Comparison of ENCODE assay signal across 20 mouse cellular contexts in genomic region chr3:59191674-59192073, GRCm38 (mm10). TPM values are rescaled to one million over a fixed set of nuclear protein-coding genes. Genes with fewer than 3 reads are reported as not detected.
DNase-seq lines count a peak whose midpoint lies in the region; ATAC-seq and TF ChIP-seq lines count a peak whose summit lies in the region.
"Had no signal": no experiment of that assay in that cellular context is flagged by ENCODE, and none has a peak within 500 bp of the region (broad histone marks: within the 10 kb centered on the region; RNA-seq: fewer than 3 reads in every experiment).

No protein-coding gene starts in this region.

- no peaks in the 10 kb centered on the region for H3K4me1 ChIP-seq in heart, embryonic 11.5 days (ENCODE audit: control insufficient read depth, insufficient read depth, low read length)
- H3K4me1 ChIP-seq in stomach, postnatal 0 days (replicated peaks; ENCODE audit: control insufficient read depth, insufficient read depth), result no peaks in the 10 kb centered on the region
- no peaks in the 10 kb centered on the region for H3K4me1 ChIP-seq in forebrain, embryonic 10.5 days
- H3K4me1 ChIP-seq: embryonic facial prominence, embryonic 10.5 days; embryonic facial prominence, embryonic 12.5 days; forebrain, embryonic 12.5 days had no signal

- H3K4me2 ChIP-seq in heart, embryonic 11.5 days, result no peak overlapping the region
- peak overlapping the region; percentile 34; the same call in 1 of the 2 replicates for H3K4me2 ChIP-seq in stomach, postnatal 0 days (replicated peaks; ENCODE audit: low read depth)
- H3K4me2 ChIP-seq: embryonic facial prominence, embryonic 12.5 days; forebrain, embryonic 12.5 days had no signal

- H3K4me3 ChIP-seq in heart, embryonic 11.5 days (ENCODE audit: low read depth, low read length), result no peak overlapping the region
- no peak overlapping the region for H3K4me3 ChIP-seq in stomach, postnatal 0 days (ENCODE audit: low read depth, low read length)
- H3K4me3 ChIP-seq in forebrain, embryonic 10.5 days, result no peak overlapping the region
- H3K4me3 ChIP-seq: embryonic facial prominence, embryonic 10.5 days; embryonic facial prominence, embryonic 12.5 days; forebrain, embryonic 12.5 days had no signal

- no peaks in the 10 kb centered on the region for H3K36me3 ChIP-seq in heart, embryonic 11.5 days (ENCODE audit: control insufficient read depth, insufficient read depth, low read length)
- no peaks in the 10 kb centered on the region for H3K36me3 ChIP-seq in stomach, postnatal 0 days (ENCODE audit: control insufficient read depth, insufficient read depth, low read length)
- no peaks in the 10 kb centered on the region for H3K36me3 ChIP-seq in forebrain, embryonic 10.5 days (replicated peaks)
- H3K36me3 ChIP-seq: embryonic facial prominence, embryonic 10.5 days; embryonic facial prominence, embryonic 12.5 days; forebrain, embryonic 12.5 days had no signal

- no peak for TF ChIP-seq CTCF in stomach, postnatal 0 days (IDR thresholded peaks at IDR 0.05; ENCODE audit: low read depth)

- ATAC-seq in heart, embryonic 11.5 days (replicated peaks; ENCODE audit: insufficient number of reproducible peaks, low FRiP score, low TSS enrichment), result no peak
- ATAC-seq in stomach, postnatal 0 days (ENCODE audit: low FRiP score, low TSS enrichment), result no peak
- ATAC-seq: forebrain, embryonic 14.5 days; forebrain, embryonic 16.5 days had no signal

- H3K9me3 ChIP-seq in heart, embryonic 11.5 days (replicated peaks; ENCODE audit: control insufficient read depth, low read length), result no peaks in the 10 kb centered on the region
- H3K9me3 ChIP-seq in stomach, postnatal 0 days (ENCODE audit: control insufficient read depth, low read length), result no peaks in the 10 kb centered on the region
- no peaks in the 10 kb centered on the region for H3K9me3 ChIP-seq in forebrain, embryonic 10.5 days
- H3K9me3 ChIP-seq: embryonic facial prominence, embryonic 10.5 days; embryonic facial prominence, embryonic 12.5 days; forebrain, embryonic 12.5 days had no signal

- TF ChIP-seq EP300 in stomach, postnatal 0 days (optimal IDR thresholded peaks at IDR 0.05), result no peak

- H3K9ac ChIP-seq in heart, embryonic 11.5 days (ENCODE audit: low read depth, low read length), result no peak overlapping the region
- H3K9ac ChIP-seq in stomach, postnatal 0 days (ENCODE audit: low read length), result no peak overlapping the region
- H3K9ac ChIP-seq: embryonic facial prominence, embryonic 12.5 days; forebrain, embryonic 12.5 days had no signal

- no peaks in the 10 kb centered on the region for H3K27me3 ChIP-seq in heart, embryonic 11.5 days (ENCODE audit: control insufficient read depth, insufficient read depth, low read length)
- no peaks in the 10 kb centered on the region for H3K27me3 ChIP-seq in stomach, postnatal 0 days (ENCODE audit: control insufficient read depth, insufficient read depth, low read length)
- no peaks in the 10 kb centered on the region for H3K27me3 ChIP-seq in forebrain, embryonic 10.5 days (ENCODE audit: poor library complexity, severe bottlenecking)
- H3K27me3 ChIP-seq: embryonic facial prominence, embryonic 12.5 days; forebrain, embryonic 12.5 days had no signal

- no peak overlapping the region for H3K27ac ChIP-seq in heart, embryonic 11.5 days (ENCODE audit: low read depth, low read length)
- 0 out of 2 replicates have a peak overlapping the region, but pooled peaks have one; percentile 24 for H3K27ac ChIP-seq in stomach, postnatal 0 days (replicated peaks)
- H3K27ac ChIP-seq in forebrain, embryonic 10.5 days, result no peak overlapping the region
- H3K27ac ChIP-seq: embryonic facial prominence, embryonic 10.5 days; embryonic facial prominence, embryonic 12.5 days; forebrain, embryonic 12.5 days had no signal

- 91% methylated on average over 6 of the region's 6 CpGs for WGBS in heart, embryonic 11.5 days (ENCODE audit: insufficient replicate concordance)
- WGBS in stomach, postnatal 0 days, result 93% methylated on average over 6 of the region's 6 CpGs
- 95% methylated on average over 6 of the region's 6 CpGs for WGBS in forebrain, embryonic 10.5 days

- DNase-seq in heart, adult 11 months, result peak; percentile 57
- peak; percentile 60 for DNase-seq in brain, adult 2 months (ENCODE audit: low read depth, low spot score)
- no peak for DNase-seq in stomach, postnatal 0 days (ENCODE audit: low spot score)
- DNase-seq in forebrain, embryonic 10.5 days (ENCODE audit: extremely low spot score, low spot score), result no peak
- DNase-seq: adrenal gland, postnatal 10 days; adrenal gland, postnatal 25 days; cerebellum, adult 11-12 months; cerebellum, adult 2 months; cerebellum, adult 9-10 months; cerebellum, postnatal 10 days; cerebellum, postnatal 25 days had no signal

RNA-seq across cellular contexts. Expression of gene Gpr87, which starts 3.2 kb away (rescaled TPM):
- not detected in 2 replicates for polyA plus RNA-seq in heart, embryonic 11.5 days (2014; fragmentation: Nextera tagmentation; extraction: Ambion mirVana)
- polyA plus RNA-seq in stomach, postnatal 0 days (2015; fragmentation: Nextera tagmentation; extraction: Ambion mirVana), result 46.9 and 49.3 TPM in 2 replicates
- polyA plus RNA-seq in forebrain, embryonic 10.5 days (2016; fragmentation: Nextera tagmentation; extraction: Ambion mirVana), result 0.17 and 0.20 TPM in 2 replicates
- polyA plus RNA-seq: adrenal gland, adult 2 months; C2C12; cerebellum, adult 2 months; cortical plate, adult 2 months; forebrain, embryonic 14.5 days; forebrain, embryonic 16.5 days had no signal

RNA-seq across cellular contexts. Expression of gene P2ry13, which starts 19.0 kb away (rescaled TPM):
- 0.49 and 0.66 TPM in 2 replicates for polyA plus RNA-seq in heart, embryonic 11.5 days (2014; fragmentation: Nextera tagmentation; extraction: Ambion mirVana)
- 1.6 and 1.7 TPM in 2 replicates for polyA plus RNA-seq in stomach, postnatal 0 days (2015; fragmentation: Nextera tagmentation; extraction: Ambion mirVana)
- polyA plus RNA-seq in forebrain, embryonic 10.5 days (2016; fragmentation: Nextera tagmentation; extraction: Ambion mirVana), result 0.52 and 0.67 TPM in 2 replicates
- polyA plus RNA-seq: C2C12 had no signal

RNA-seq across cellular contexts. Expression of gene P2ry14, which starts 38.3 kb away (rescaled TPM):
- 1.4 and 2.9 TPM in 2 replicates for polyA plus RNA-seq in heart, embryonic 11.5 days (2014; fragmentation: Nextera tagmentation; extraction: Ambion mirVana)
- polyA plus RNA-seq in stomach, postnatal 0 days (2015; fragmentation: Nextera tagmentation; extraction: Ambion mirVana), result 9.8 and 13.4 TPM in 2 replicates
- 1.9 and 2.4 TPM in 2 replicates for polyA plus RNA-seq in forebrain, embryonic 10.5 days (2016; fragmentation: Nextera tagmentation; extraction: Ambion mirVana)
- polyA plus RNA-seq: C2C12 had no signal

Comparison
In these comparisons a context has a peak if more than half of its experiments do, and no peak if none do; other contexts are left out.
1. DNase-seq: peak in heart, adult 11 months (single experiment) and brain, adult 2 months (single experiment); none in stomach, postnatal 0 days (single experiment) and forebrain, embryonic 10.5 days (single experiment).
2. RNA of gene Gpr87, which starts 3.2 kb away (polyA plus RNA-seq): 46.9 to 49.3 TPM in stomach, postnatal 0 days; 0.17 to 0.20 TPM in forebrain, embryonic 10.5 days and not detected in heart, embryonic 11.5 days; every median in the first group is over 10 times any median in the second.